Mouse (Mus musculus) heart, postnatal 0 days (tissue): ENCODE measurements around the gene Strbp. TPM values are rescaled to one million over a fixed set of nuclear protein-coding genes. Genes with fewer than 3 reads are reported as not detected.

ENCODE experiments used
- ATAC-seq: fragments of 200-750 bp; cut with Nextera tagmentation; 2 replicates; pipeline ENCODE4 v1.8.0; 2017; ENCODE audit warnings: low read depth, moderate number of reproducible peaks, moderate library complexity; ENCODE audit not compliant: insufficient read depth
- DNase-seq: peaks from one replicate; pipeline ENCODE4 v3.0.0-alpha.2; 2016; ENCODE audit warnings: low spot score
- H3K27ac ChIP-seq: fragments of 300-500 bp; sonication (generic); 2 replicates; pipeline ENCODE4 v1.5.1; 2014; ENCODE audit warnings: low read depth, mild to moderate bottlenecking
- H3K27me3 ChIP-seq: fragments of 300-500 bp; sonication (generic); 2 replicates; pipeline ENCODE4 v1.6.1; 2014; ENCODE audit warnings: low read length, mixed read lengths; ENCODE audit not compliant: control insufficient read depth, insufficient read depth
- H3K36me3 ChIP-seq: fragments of 300-500 bp; sonication (generic); replicated peaks from 2 replicates; pipeline ENCODE4 v1.6.1; 2014; ENCODE audit warnings: low read length, mixed read lengths; ENCODE audit not compliant: control insufficient read depth, insufficient read depth
- H3K4me1 ChIP-seq: fragments of 300-500 bp; sonication (generic); 2 replicates; pipeline ENCODE4 v1.6.1; 2014; ENCODE audit warnings: antibody characterized with exemption; ENCODE audit not compliant: control insufficient read depth, insufficient read depth
- H3K4me2 ChIP-seq: fragments of 300-500 bp; sonication (generic); 2 replicates; pipeline ENCODE4 v1.6.1; 2014; ENCODE audit warnings: low read depth, mild to moderate bottlenecking, low read length, moderate library complexity
- H3K4me3 ChIP-seq: fragments of 300-500 bp; sonication (generic); 2 replicates; pipeline ENCODE4 v1.5.1; 2014; ENCODE audit warnings: low read depth, low read length
- H3K9ac ChIP-seq: fragments of 300-500 bp; sonication (generic); replicated peaks from 2 replicates; pipeline ENCODE4 v1.6.1; 2014; ENCODE audit warnings: low read depth, low read length, mixed read lengths
- H3K9me3 ChIP-seq: fragments of 300-500 bp; sonication (generic); replicated peaks from 2 replicates; pipeline ENCODE4 v1.6.1; 2016; ENCODE audit warnings: low read length; ENCODE audit not compliant: control insufficient read depth
- CTCF ChIP-seq: IDR thresholded peaks from 2 replicates; pipeline ENCODE4 v1.5.1; 2016; ENCODE audit warnings: antibody characterized with exemption, control low read depth, low read depth
- EP300 ChIP-seq: IDR thresholded peaks from 2 replicates; pipeline ENCODE4 v1.6.1; 2016; ENCODE audit warnings: antibody characterized with exemption, low read depth
- WGBS: fragments of 180-500 bp; shearing (Covaris S2); extraction: QIAGEN DNeasy Blood & Tissue Kit; methylation state at CpG from one replicate; pipeline ENCODE4 v1.1.7; 2014; 5-methylcytosine and 5-hydroxymethylcytosine counted together
- polyA plus RNA-seq: library from polyadenylated mRNA; unstranded; fragments of >200 nt; fragmentation: Nextera tagmentation; extraction: Ambion mirVana; gene quantifications from 2 replicates; pipeline ENCODE4 v1.2.1, GENCODE M21; 2015
- total RNA-seq: library from RNA; depleted of rRNA; stranded (reverse); fragments of >200 nt; gene quantifications from 2 replicates; pipeline ENCODE4 v1.2.3, GENCODE M21; 2014; ENCODE audit warnings: low replicate concordance

The Strbp gene
- total and polyA plus RNA-seq, 2 experiments from 2014 or later, result 6.7 to 11.5 TPM

DNA sequence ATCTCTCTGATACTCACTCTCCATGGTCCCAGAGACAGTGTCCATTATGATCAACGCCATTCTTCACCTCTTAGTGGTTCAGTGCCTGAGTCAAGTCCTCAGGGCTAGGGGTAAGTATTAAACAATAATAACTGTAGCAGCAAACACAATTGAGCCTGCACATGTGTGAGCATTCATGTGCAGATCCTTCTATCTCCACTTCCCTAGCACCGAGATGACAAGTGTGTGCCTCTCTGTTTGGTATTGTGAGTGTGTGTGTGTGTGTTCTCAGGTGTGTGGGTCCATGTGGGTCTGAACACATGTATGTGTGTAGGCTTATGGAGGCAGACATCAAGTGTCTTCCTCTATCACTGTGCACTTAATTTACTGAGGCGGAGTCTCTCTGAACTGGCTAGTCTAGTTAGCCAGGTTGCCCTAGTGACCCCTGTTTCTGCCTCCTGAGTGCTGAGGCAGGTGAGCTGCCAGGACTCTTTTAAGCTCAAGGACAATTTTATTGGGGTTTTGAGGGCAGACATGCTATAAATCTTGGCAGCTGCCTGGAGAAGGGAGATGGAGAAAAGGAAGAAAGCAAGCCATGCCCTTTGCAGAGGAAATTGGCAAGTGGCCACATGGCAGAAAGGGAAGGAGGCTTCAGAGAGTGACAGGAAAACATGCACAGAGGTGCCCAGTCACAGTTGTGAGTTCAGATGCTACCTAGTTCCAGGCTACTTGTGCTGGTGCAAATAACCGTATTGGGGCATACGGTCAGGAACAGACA, 42.8 kb upstream of the Strbp start:
- DNase-seq, result no peak
- Histone ChIP-seq H3K4me2 (no peak overlapping the region), H3K27me3 (no peaks in the 10 kb centered on the region), H3K9ac (no peak overlapping the region), H3K27ac (no peak overlapping the region), H3K4me3 (no peak overlapping the region), H3K9me3 (no peaks in the 10 kb centered on the region), H3K4me1 (peaks cover 11% of the 10 kb centered on the region), H3K36me3 (no peaks in the 10 kb centered on the region)
- TF ChIP-seq EP300, result no peak
- TF ChIP-seq CTCF, result no peak
- no peak for ATAC-seq
- WGBS, result 92% methylated on average over 5 of the region's 5 CpGs

GRCm38 (mm10) chr2:37744773-37745395, 41.2 kb upstream of the Strbp start:
- 83% methylated on average over 10 of the region's 10 CpGs for WGBS
- H3K36me3 ChIP-seq, result no peaks in the 10 kb centered on the region
- H3K4me3 ChIP-seq, result no peak overlapping the region
- peaks cover 11% of the 10 kb centered on the region for H3K4me1 ChIP-seq
- no peak overlapping the region for H3K4me2 ChIP-seq
- TF ChIP-seq EP300, result no peak
- no peak for TF ChIP-seq CTCF
- DNase-seq (no peak), ATAC-seq (no peak)
- no peaks in the 10 kb centered on the region for H3K27me3 ChIP-seq
- H3K9me3 ChIP-seq, result no peaks in the 10 kb centered on the region
- no peak overlapping the region for H3K27ac ChIP-seq
- no peak overlapping the region for H3K9ac ChIP-seq

- WGBS, result 66% methylated on average over 20 of the region's 20 CpGs
- no peak for DNase-seq
These were observed 38.3 kb upstream of the Strbp start for GRCm38 (mm10) chr2:37741806-37742554.

GRCm38 (mm10) chr2:37735807-37736188, 32.1 kb upstream of the Strbp start:
- H3K27me3 ChIP-seq, result no peaks in the 10 kb centered on the region
- peaks cover 4% of the 10 kb centered on the region; the same call in 1 of the 2 replicates for H3K4me1 ChIP-seq
- ATAC-seq (no peak), DNase-seq (no peak)
- no peaks in the 10 kb centered on the region for H3K36me3 ChIP-seq
- no peak overlapping the region for H3K27ac ChIP-seq
- H3K9me3 ChIP-seq, result no peaks in the 10 kb centered on the region
- H3K4me3 ChIP-seq, result peak overlapping the region; percentile 7; the same call in 1 of the 2 replicates
- WGBS, result 41% methylated on average over 1 of the region's 1 CpGs
- H3K4me2 ChIP-seq, result peak overlapping the region; percentile 47
- H3K9ac ChIP-seq, result no peak overlapping the region
- TF ChIP-seq CTCF (no peak), EP300 (no peak)

More at GRCm38 (mm10) chr2:37741806-37742554, 38.3 kb upstream of the Strbp start:
- ATAC-seq, result no peak
- no peaks in the 10 kb centered on the region for H3K4me1 ChIP-seq
- H3K4me2 ChIP-seq, result no peak overlapping the region
- no peaks in the 10 kb centered on the region for H3K9me3 ChIP-seq
- H3K9ac ChIP-seq, result no peak overlapping the region
- H3K27me3 ChIP-seq, result no peaks in the 10 kb centered on the region
- H3K4me3 ChIP-seq, result no peak overlapping the region
- H3K36me3 ChIP-seq, result no peaks in the 10 kb centered on the region
- TF ChIP-seq EP300, result no peak
- no peak for TF ChIP-seq CTCF
- H3K27ac ChIP-seq, result no peak overlapping the region

- H3K27me3 ChIP-seq, result no peaks in the 10 kb centered on the region
- TF ChIP-seq CTCF (no peak), EP300 (no peak)
- H3K36me3 ChIP-seq, result no peaks in the 10 kb centered on the region
- 15% methylated on average over 17 of the region's 17 CpGs for WGBS
- no peak overlapping the region for H3K27ac ChIP-seq
- ATAC-seq (peak; percentile 49; the same call in 1 of the 2 replicates), DNase-seq (no peak)
- H3K4me2 ChIP-seq, result peak overlapping the region; percentile 47
- H3K4me1 ChIP-seq, result peaks cover 4% of the 10 kb centered on the region; the same call in 1 of the 2 replicates
- H3K9ac ChIP-seq, result no peak overlapping the region
- H3K9me3 ChIP-seq, result no peaks in the 10 kb centered on the region
- H3K4me3 ChIP-seq, result peak overlapping the region; percentile 7
These were observed 31.5 kb upstream of the Strbp start for GRCm38 (mm10) chr2:37734979-37735806.
